Mouse (Mus musculus): Measurements from ENCODE around the gene Foxp1. TPM values are rescaled to one million over a fixed set of nuclear protein-coding genes. Genes with fewer than 3 reads are reported as not detected.
A peak's percentile ranks its signal among the peaks of the same experiment; 100 is the strongest.

The Foxp1 gene
- polyA plus RNA-seq, 1 experiment from 2014 or later: 110 TPM

GRCm38 (mm10) chr6:98972404-98972803, 550.1 kb downstream of the Foxp1 start:
- H3K4me1 ChIP-seq (ENCODE audit: control insufficient read depth, insufficient read depth, low read length): peaks cover 4% of the 10 kb centered on the region
- peaks cover 17% of the 10 kb centered on the region for H3K36me3 ChIP-seq (ENCODE audit: control insufficient read depth, insufficient read depth, low read length)
- ATAC-seq (replicated peaks; ENCODE audit: insufficient number of reproducible peaks, low FRiP score, low TSS enrichment): no peak
- WGBS (ENCODE audit: insufficient replicate concordance): 61% methylated on average over 7 of the region's 7 CpGs
- H3K27me3 ChIP-seq (ENCODE audit: control insufficient read depth, insufficient read depth, low read length): no peaks in the 10 kb centered on the region
- H3K27ac ChIP-seq (ENCODE audit: low read depth, low read length): no peak overlapping the region
- no peak overlapping the region for H3K9ac ChIP-seq (ENCODE audit: low read depth, low read length)
- H3K9me3 ChIP-seq (replicated peaks; ENCODE audit: control insufficient read depth, low read length): no peaks in the 10 kb centered on the region
- no peak overlapping the region for H3K4me3 ChIP-seq (ENCODE audit: low read depth, low read length)
- no peak overlapping the region for H3K4me2 ChIP-seq

DNA sequence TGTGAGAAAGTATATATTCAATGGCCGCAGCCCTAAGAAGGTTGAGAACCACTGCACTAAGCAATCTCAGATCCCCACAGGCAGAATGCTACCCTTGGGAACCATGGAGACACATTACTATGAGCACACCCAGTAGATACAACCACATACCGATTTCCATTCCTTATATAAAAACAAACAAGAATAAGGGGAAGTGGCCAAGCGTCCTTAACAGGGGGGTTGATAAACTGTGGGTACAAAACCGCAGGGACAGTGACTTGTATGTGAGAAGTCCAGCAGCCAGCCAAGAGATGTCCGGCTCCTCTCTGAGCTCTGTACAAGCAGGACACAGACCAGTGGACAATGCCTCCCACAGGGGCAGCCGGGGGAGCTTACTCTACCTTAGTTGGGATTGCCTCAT, 563.2 kb downstream of the Foxp1 start:
- Histone ChIP-seq H3K4me1 (ENCODE audit: control insufficient read depth, insufficient read depth, low read length) (no peaks in the 10 kb centered on the region), H3K9me3 (replicated peaks; ENCODE audit: control insufficient read depth, low read length) (no peaks in the 10 kb centered on the region), H3K4me3 (ENCODE audit: low read depth, low read length) (no peak overlapping the region), H3K27me3 (ENCODE audit: control insufficient read depth, insufficient read depth, low read length) (no peaks in the 10 kb centered on the region), H3K9ac (ENCODE audit: low read depth, low read length) (no peak overlapping the region), H3K4me2 (no peak overlapping the region), H3K27ac (ENCODE audit: low read depth, low read length) (no peak overlapping the region), H3K36me3 (ENCODE audit: control insufficient read depth, insufficient read depth, low read length) (no peaks in the 10 kb centered on the region)
- 76% methylated on average over 6 of the region's 6 CpGs for WGBS (ENCODE audit: insufficient replicate concordance)
- ATAC-seq (replicated peaks; ENCODE audit: insufficient number of reproducible peaks, low FRiP score, low TSS enrichment): no peak

DNA sequence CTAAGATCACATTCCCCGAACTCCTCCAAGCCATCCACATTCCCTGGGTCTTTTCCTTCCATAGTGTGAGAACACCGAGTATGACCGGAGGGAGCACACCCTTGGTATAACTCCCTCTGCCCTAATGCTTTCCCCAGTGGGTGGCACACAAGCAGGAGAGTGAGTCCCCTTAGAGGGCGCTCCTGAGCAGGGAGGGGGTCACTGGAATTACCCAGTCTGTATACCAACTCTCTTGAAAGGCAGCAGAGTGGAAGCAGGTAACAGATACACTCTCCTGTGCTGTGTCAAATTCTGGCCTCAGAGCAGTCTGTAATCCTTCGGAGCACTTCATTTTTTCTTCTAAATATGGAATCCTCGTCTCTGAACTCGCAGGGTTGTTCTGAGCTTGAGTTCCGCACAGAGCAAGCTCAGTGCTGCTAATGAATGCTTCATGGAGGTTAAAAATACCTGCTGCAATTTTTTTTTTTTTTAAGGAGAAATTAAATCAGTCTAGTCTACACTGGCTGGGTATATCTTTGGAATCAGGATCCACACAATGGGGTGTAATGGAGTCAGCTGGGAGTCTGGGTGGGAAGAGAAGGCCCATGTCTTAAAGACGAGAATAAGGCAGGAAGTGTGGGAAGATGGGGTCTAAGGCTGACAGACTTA, 565.9 kb downstream of the Foxp1 start:
- Histone ChIP-seq H3K4me2 (no peak overlapping the region), H3K9me3 (replicated peaks; ENCODE audit: control insufficient read depth, low read length) (no peaks in the 10 kb centered on the region), H3K36me3 (ENCODE audit: control insufficient read depth, insufficient read depth, low read length) (peaks cover 7% of the 10 kb centered on the region; the same call in 1 of the 2 replicates), H3K27ac (ENCODE audit: low read depth, low read length) (no peak overlapping the region), H3K4me1 (ENCODE audit: control insufficient read depth, insufficient read depth, low read length) (no peaks in the 10 kb centered on the region), H3K9ac (ENCODE audit: low read depth, low read length) (no peak overlapping the region), H3K4me3 (ENCODE audit: low read depth, low read length) (no peak overlapping the region), H3K27me3 (ENCODE audit: control insufficient read depth, insufficient read depth, low read length) (no peaks in the 10 kb centered on the region)
- WGBS (ENCODE audit: insufficient replicate concordance): 78% methylated on average over 9 of the region's 9 CpGs
- ATAC-seq (replicated peaks; ENCODE audit: insufficient number of reproducible peaks, low FRiP score, low TSS enrichment): no peak

DNA sequence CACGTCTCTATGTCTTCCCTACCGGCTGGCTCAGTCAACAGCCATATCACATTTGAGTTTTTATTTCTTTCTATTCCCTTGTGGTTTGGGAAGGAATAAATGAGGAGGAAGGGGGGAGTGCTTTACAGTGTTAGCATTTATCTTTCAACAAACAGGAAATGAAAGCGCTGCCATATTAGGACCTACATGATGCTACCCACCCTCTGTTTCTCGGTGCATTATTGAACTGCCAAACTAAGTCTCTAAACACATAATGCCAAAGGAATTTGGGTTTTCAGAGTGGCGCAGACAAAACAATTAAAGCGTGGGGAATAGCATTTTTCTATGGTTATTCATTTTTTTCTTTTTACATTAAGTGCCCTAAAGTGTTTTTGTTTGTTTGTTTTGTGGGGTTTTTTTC, 566.8 kb downstream of the Foxp1 start:
- WGBS (ENCODE audit: insufficient replicate concordance): 75% methylated on average over 6 of the region's 6 CpGs

GRCm38 (mm10) chr6:98954439-98954838, 568.1 kb downstream of the Foxp1 start:
- Histone ChIP-seq H3K36me3 (ENCODE audit: control insufficient read depth, insufficient read depth, low read length) (peaks cover 7% of the 10 kb centered on the region; the same call in 1 of the 2 replicates), H3K4me3 (ENCODE audit: low read depth, low read length) (no peak overlapping the region), H3K9ac (ENCODE audit: low read depth, low read length) (no peak overlapping the region), H3K9me3 (replicated peaks; ENCODE audit: control insufficient read depth, low read length) (no peaks in the 10 kb centered on the region), H3K27me3 (ENCODE audit: control insufficient read depth, insufficient read depth, low read length) (no peaks in the 10 kb centered on the region), H3K4me2 (no peak overlapping the region), H3K4me1 (ENCODE audit: control insufficient read depth, insufficient read depth, low read length) (peaks cover 13% of the 10 kb centered on the region), H3K27ac (ENCODE audit: low read depth, low read length) (no peak overlapping the region)
- 91% methylated on average over 5 of the region's 5 CpGs for WGBS (ENCODE audit: insufficient replicate concordance)
- ATAC-seq (replicated peaks; ENCODE audit: insufficient number of reproducible peaks, low FRiP score, low TSS enrichment): no peak

More for the DNA sequence above, 566.8 kb downstream of the Foxp1 start:
- H3K4me3 ChIP-seq (ENCODE audit: low read depth, low read length): no peak overlapping the region
- peaks cover 3% of the 10 kb centered on the region; the same call in 1 of the 2 replicates for H3K4me1 ChIP-seq (ENCODE audit: control insufficient read depth, insufficient read depth, low read length)
- no peak overlapping the region for H3K27ac ChIP-seq (ENCODE audit: low read depth, low read length)
- no peaks in the 10 kb centered on the region for H3K27me3 ChIP-seq (ENCODE audit: control insufficient read depth, insufficient read depth, low read length)
- H3K36me3 ChIP-seq (ENCODE audit: control insufficient read depth, insufficient read depth, low read length): peaks cover 7% of the 10 kb centered on the region; the same call in 1 of the 2 replicates
- no peaks in the 10 kb centered on the region for H3K9me3 ChIP-seq (replicated peaks; ENCODE audit: control insufficient read depth, low read length)
- no peak overlapping the region for H3K4me2 ChIP-seq
- no peak overlapping the region for H3K9ac ChIP-seq (ENCODE audit: low read depth, low read length)
- no peak for ATAC-seq (replicated peaks; ENCODE audit: insufficient number of reproducible peaks, low FRiP score, low TSS enrichment)

DNA sequence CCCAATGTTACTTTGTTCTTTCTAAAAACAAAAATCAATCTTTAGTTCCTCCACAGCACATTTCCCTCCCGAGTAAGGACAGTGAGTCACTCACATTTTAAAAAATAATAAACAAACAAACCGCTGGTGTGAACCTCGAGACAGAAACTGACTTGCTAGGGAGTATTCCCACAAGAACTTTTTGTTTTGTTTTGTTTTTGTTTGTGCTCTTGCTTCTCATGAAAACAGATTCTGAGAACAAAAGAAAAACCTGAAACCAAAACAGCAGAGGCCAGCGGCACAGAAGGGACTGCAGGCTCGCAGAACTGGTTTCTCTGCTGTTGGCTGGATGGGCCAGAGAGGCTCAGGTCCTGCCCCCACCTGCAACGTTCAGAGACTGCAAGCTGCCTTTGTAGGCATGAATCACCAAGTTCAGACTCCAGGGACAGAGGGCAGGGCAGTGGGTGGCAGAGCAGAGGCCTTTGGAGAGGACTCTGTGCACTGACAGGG, 572.8 kb downstream of the Foxp1 start:
- no peak for ATAC-seq (replicated peaks; ENCODE audit: insufficient number of reproducible peaks, low FRiP score, low TSS enrichment)
- WGBS (ENCODE audit: insufficient replicate concordance): 25% methylated on average over 6 of the region's 6 CpGs
- H3K9me3 ChIP-seq (replicated peaks; ENCODE audit: control insufficient read depth, low read length): no peaks in the 10 kb centered on the region

GRCm38 (mm10) chr6:98949286-98949685, 573.2 kb downstream of the Foxp1 start:
- 54% methylated on average over 7 of the region's 7 CpGs for WGBS (ENCODE audit: insufficient replicate concordance)
- no peaks in the 10 kb centered on the region for H3K9me3 ChIP-seq (replicated peaks; ENCODE audit: control insufficient read depth, low read length)
- H3K4me1 ChIP-seq (ENCODE audit: control insufficient read depth, insufficient read depth, low read length): peaks cover 21% of the 10 kb centered on the region
- peaks cover 8% of the 10 kb centered on the region; the same call in 1 of the 2 replicates for H3K36me3 ChIP-seq (ENCODE audit: control insufficient read depth, insufficient read depth, low read length)
- peak overlapping the region; percentile 52; the same call in 1 of the 2 replicates for H3K27ac ChIP-seq (ENCODE audit: low read depth, low read length)
- H3K4me2 ChIP-seq: no peak overlapping the region
- H3K27me3 ChIP-seq (ENCODE audit: control insufficient read depth, insufficient read depth, low read length): no peaks in the 10 kb centered on the region
- H3K9ac ChIP-seq (ENCODE audit: low read depth, low read length): no peak overlapping the region
- no peak overlapping the region for H3K4me3 ChIP-seq (ENCODE audit: low read depth, low read length)
- ATAC-seq (replicated peaks; ENCODE audit: insufficient number of reproducible peaks, low FRiP score, low TSS enrichment): no peak

More for the DNA sequence above, 572.8 kb downstream of the Foxp1 start:
- Histone ChIP-seq H3K9ac (ENCODE audit: low read depth, low read length) (no peak overlapping the region), H3K4me3 (ENCODE audit: low read depth, low read length) (no peak overlapping the region), H3K36me3 (ENCODE audit: control insufficient read depth, insufficient read depth, low read length) (peaks cover 7% of the 10 kb centered on the region; the same call in 1 of the 2 replicates), H3K27ac (ENCODE audit: low read depth, low read length) (peak overlapping the region; percentile 52), H3K4me2 (no peak overlapping the region), H3K4me1 (ENCODE audit: control insufficient read depth, insufficient read depth, low read length) (peaks cover 21% of the 10 kb centered on the region), H3K27me3 (ENCODE audit: control insufficient read depth, insufficient read depth, low read length) (no peaks in the 10 kb centered on the region)

- Histone ChIP-seq H3K4me1 (ENCODE audit: control insufficient read depth, insufficient read depth, low read length) (peaks cover 21% of the 10 kb centered on the region), H3K9me3 (replicated peaks; ENCODE audit: control insufficient read depth, low read length) (no peaks in the 10 kb centered on the region), H3K36me3 (ENCODE audit: control insufficient read depth, insufficient read depth, low read length) (peaks cover 9% of the 10 kb centered on the region; the same call in 1 of the 2 replicates), H3K4me3 (ENCODE audit: low read depth, low read length) (no peak overlapping the region), H3K9ac (ENCODE audit: low read depth, low read length) (no peak overlapping the region), H3K27me3 (ENCODE audit: control insufficient read depth, insufficient read depth, low read length) (no peaks in the 10 kb centered on the region), H3K27ac (ENCODE audit: low read depth, low read length) (no peak overlapping the region), H3K4me2 (no peak overlapping the region)
- no peak for ATAC-seq (replicated peaks; ENCODE audit: insufficient number of reproducible peaks, low FRiP score, low TSS enrichment)
- 86% methylated on average over 21 of the region's 21 CpGs for WGBS (ENCODE audit: insufficient replicate concordance)
These were observed 574.1 kb downstream of the Foxp1 start for GRCm38 (mm10) chr6:98948153-98949141.
